Mouse (Mus musculus): ENCODE measurements around the gene Scn8a.

Gene Scn8a

DNA sequence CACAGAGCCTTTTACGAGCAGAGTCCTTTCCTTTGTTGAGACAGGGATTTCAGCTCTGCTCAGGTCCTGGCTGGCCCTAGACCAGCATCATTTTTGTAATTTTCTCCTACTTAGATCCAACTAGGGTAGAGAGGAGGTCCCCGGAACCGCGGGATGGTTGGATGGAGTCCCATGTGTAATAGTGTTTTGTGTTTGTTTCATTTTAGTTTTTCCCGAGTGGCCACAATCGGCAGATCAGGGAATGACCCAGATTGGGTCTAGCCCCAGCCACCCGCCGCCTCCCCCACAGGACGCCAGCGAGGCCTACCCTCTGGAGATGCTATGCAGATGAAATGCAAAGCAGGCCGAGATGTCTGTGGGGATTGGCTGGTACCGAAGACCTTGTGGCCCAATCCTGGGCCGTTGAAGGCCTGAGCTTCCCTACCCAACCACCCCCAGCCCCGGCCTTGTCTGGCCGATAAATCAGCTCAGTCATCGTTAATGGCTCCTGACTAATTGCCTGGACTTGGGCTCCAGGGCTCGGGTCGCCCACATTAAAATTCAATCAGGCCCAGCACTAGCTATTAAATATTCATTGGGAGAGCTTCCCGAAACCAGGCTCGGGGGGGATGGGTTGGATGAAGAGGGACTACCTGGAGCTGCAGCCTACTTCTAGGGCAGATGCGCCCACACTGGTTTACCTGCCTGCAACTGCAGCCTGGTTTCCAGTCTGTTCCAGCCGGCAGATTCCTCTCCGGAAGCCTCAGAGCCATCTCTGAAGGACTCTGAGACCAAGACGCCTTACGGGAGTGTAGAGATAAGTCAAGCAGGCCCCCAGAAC is 223.4 kb downstream of the Scn8a start:
- no peak for DNase-seq (ENCODE audit: low read depth, low spot score)

DNA sequence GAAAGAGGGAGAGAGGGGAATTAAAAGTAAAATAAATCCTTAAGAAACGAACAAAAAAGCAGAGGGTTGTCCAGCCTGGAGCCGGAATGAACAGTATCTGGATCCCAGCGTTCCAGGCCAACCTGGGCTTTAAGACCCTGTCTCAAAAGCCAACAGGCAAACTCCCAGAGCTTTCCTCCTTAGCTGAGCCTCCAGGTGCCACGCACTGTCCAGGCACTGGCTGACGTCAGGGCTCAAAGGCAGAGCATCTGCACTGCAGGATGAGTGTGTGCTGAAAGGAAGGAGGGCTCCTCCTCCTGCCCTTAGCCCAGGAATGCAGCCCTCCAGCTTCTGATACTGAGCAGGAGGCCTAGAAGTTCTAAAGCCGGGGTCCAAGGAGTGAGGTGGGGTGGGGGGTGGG is 224.3 kb downstream of the Scn8a start:
- no peak for DNase-seq (ENCODE audit: low read depth, low spot score)

DNA sequence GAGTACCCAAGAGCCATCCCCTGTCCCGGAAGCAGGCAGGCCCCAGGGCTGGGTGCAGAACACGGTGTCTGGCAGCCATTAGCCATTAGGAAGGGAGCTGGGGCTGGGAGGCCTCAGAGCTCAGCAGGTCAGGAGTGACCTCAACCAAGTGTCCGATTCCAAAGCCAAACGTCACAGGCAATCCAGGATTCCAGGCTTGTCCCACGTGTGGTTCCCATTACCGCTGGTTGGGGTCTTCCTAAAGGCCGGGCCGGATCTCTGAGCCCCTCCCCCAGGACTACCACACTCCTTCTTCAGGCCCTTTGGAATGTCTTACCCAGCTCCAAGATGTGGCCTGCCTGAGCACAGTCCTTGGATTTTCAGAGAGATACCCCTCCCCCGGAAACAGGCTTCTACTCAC is 225.3 kb downstream of the Scn8a start:
- no peak for DNase-seq (ENCODE audit: low read depth, low spot score)

DNA sequence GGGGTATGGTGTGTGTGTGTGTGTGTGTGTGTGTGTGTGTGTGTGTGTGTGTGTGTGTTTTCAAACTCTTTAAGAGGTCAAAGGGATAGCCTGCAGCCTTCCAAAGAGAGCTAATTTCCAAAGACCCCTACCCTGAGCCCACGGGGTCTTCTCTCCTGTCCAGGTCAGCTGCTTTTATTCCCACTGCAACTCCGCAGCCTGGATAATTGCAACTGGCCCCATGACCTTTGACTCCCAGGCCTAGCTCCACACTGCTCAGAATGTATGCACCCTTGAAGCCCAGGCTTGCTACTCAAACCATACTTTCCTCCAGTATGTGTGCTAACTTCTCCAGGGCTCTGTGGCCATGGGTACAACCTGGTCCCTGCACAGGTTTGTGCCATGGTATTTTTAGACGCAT is 225.7 kb downstream of the Scn8a start:
- no peak for DNase-seq (ENCODE audit: low read depth, low spot score)

All from 3T3-L1 (cell line).